Mouse (Mus musculus): ENCODE data around the gene Gm17268.

Gene Gm17268

GRCm38 (mm10) chr11:82038535-82038934 lies at the start of gene Gm17268:
Gm17268 (minus strand) TSS chr11:82038562.
- no peak for DNase-seq (ENCODE audit: low spot score in 2 of 2)

GRCm38 (mm10) chr11:82084360-82084759 lies 46.0 kb upstream of the Gm17268 start:
- no peak for DNase-seq (ENCODE audit: low spot score in 2 of 2)

- no peak for DNase-seq (ENCODE audit: low spot score in 2 of 2)
Observed at GRCm38 (mm10) chr11:82080865-82081264, 42.5 kb upstream of the Gm17268 start.

- DNase-seq (ENCODE audit: low spot score in 2 of 2): no peak
Observed at GRCm38 (mm10) chr11:82078136-82078730, 39.9 kb upstream of the Gm17268 start.

GRCm38 (mm10) chr11:82077031-82077430 lies 38.7 kb upstream of the Gm17268 start:
- no peak for DNase-seq (ENCODE audit: low spot score in 2 of 2)

GRCm38 (mm10) chr11:82073686-82074085 lies 35.3 kb upstream of the Gm17268 start:
- DNase-seq (ENCODE audit: low spot score in 2 of 2): no peak

- DNase-seq (ENCODE audit: low spot score in 2 of 2): no peak
Observed at GRCm38 (mm10) chr11:82072984-82073383, 34.6 kb upstream of the Gm17268 start.

- no peak for DNase-seq (ENCODE audit: low spot score in 2 of 2)
Observed at GRCm38 (mm10) chr11:82072374-82072773, 34.0 kb upstream of the Gm17268 start.

GRCm38 (mm10) chr11:82071076-82071475 lies 32.7 kb upstream of the Gm17268 start:
- no peak for DNase-seq (ENCODE audit: low spot score in 2 of 2)

- no peak for DNase-seq (ENCODE audit: low spot score in 2 of 2)
Observed at GRCm38 (mm10) chr11:82066953-82067571, 28.7 kb upstream of the Gm17268 start.

- DNase-seq (ENCODE audit: low spot score in 2 of 2): no peak
Observed at GRCm38 (mm10) chr11:82063454-82063853, 25.1 kb upstream of the Gm17268 start.

GRCm38 (mm10) chr11:82062226-82062625 lies 23.9 kb upstream of the Gm17268 start:
- no peak for DNase-seq (ENCODE audit: low spot score in 2 of 2)

GRCm38 (mm10) chr11:82057646-82058045 lies 19.3 kb upstream of the Gm17268 start, which contains the start of gene Ccl11:
Ccl11 (plus strand) TSS chr11:82057823.
- DNase-seq (ENCODE audit: low spot score in 2 of 2): peak; percentile 17 to 27

- no peak for DNase-seq (ENCODE audit: low spot score in 2 of 2)
Observed at GRCm38 (mm10) chr11:82053849-82054248, 15.5 kb upstream of the Gm17268 start.

GRCm38 (mm10) chr11:82047746-82048415 lies 9.5 kb upstream of the Gm17268 start:
- DNase-seq (ENCODE audit: low spot score in 2 of 2): no peak

- no peak for DNase-seq (ENCODE audit: low spot score in 2 of 2)
Observed at GRCm38 (mm10) chr11:82045471-82045870, 7.1 kb upstream of the Gm17268 start, which contains the start of gene Ccl7. Ccl7 (plus strand) TSS chr11:82045712.

GRCm38 (mm10) chr11:82041671-82042080 lies 3.3 kb upstream of the Gm17268 start:
- no peak for DNase-seq (ENCODE audit: low spot score in 2 of 2)

GRCm38 (mm10) chr11:82039132-82039660 lies 834 bp upstream of the Gm17268 start:
- no peak for DNase-seq (ENCODE audit: low spot score in 2 of 2)

- no peak for DNase-seq (ENCODE audit: low spot score in 2 of 2)
Observed at GRCm38 (mm10) chr11:82035857-82036256, 2.5 kb downstream of the Gm17268 start.

- peak; percentile 30 to 42 for DNase-seq (ENCODE audit: low spot score in 2 of 2)
Observed at GRCm38 (mm10) chr11:82035356-82035755, 3.0 kb downstream of the Gm17268 start, which contains the start of gene Ccl2. Ccl2 (plus strand) TSS chr11:82035571.

- no peak for DNase-seq (ENCODE audit: low spot score in 2 of 2)
Observed at GRCm38 (mm10) chr11:82034446-82034845, 3.9 kb downstream of the Gm17268 start.

GRCm38 (mm10) chr11:82032678-82033344 lies 5.6 kb downstream of the Gm17268 start:
- no peak for DNase-seq (ENCODE audit: low spot score in 2 of 2)
